Mouse (Mus musculus): ENCODE measurements around the gene Vwc2. TPM values are rescaled to one million over a fixed set of nuclear protein-coding genes. Genes with fewer than 3 reads are reported as not detected.

The Vwc2 gene
- total RNA-seq, 1 experiment from 2014 or later: not detected

DNA sequence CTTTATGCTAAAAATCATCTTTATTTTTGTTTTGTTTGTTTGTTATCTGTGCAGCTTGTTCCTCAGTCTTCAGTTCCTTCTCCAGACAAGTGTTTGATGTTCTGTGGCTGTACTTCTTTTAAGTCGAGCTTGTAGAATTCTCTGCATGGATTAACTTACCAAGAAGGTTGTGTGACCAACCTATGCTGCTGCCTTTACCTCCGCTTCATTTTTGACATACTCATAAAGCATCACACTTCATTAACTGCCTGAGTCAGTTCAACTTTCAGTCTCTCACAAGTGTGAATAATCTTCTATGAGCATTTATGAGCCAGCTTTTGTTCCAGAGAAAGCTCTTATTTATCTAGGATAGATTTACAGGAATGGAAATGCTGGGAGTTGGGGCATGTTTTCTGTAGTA lies 68.7 kb downstream of the Vwc2 start:
- ATAC-seq (replicated peaks; ENCODE audit: insufficient number of reproducible peaks, low FRiP score, low TSS enrichment, poor library complexity, severe bottlenecking): no peak

- ATAC-seq (replicated peaks; ENCODE audit: insufficient number of reproducible peaks, low FRiP score, low TSS enrichment, poor library complexity, severe bottlenecking): no peak
Measured at GRCm38 (mm10) chr11:11223162-11223561, 109.1 kb downstream of the Vwc2 start.

DNA sequence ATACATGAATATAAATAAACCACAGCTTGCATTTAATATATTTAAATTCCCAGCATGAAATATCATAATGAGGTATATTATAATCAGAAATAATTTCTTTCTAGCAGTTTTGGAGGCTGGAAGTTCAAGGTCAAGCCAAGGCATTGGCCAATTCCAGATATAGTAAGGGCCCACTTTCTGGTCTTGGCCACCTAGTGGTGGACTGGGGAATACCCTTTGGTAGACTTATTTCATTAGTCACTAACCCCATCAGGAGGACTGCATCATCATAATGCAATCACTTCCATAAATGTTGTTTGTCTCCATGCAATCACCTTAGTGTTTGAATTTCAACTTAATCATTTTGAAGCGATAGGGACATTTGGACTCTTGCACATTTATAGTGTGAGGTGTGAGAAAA lies 125.3 kb downstream of the Vwc2 start:
- ATAC-seq (replicated peaks; ENCODE audit: insufficient number of reproducible peaks, low FRiP score, low TSS enrichment, poor library complexity, severe bottlenecking): no peak

DNA sequence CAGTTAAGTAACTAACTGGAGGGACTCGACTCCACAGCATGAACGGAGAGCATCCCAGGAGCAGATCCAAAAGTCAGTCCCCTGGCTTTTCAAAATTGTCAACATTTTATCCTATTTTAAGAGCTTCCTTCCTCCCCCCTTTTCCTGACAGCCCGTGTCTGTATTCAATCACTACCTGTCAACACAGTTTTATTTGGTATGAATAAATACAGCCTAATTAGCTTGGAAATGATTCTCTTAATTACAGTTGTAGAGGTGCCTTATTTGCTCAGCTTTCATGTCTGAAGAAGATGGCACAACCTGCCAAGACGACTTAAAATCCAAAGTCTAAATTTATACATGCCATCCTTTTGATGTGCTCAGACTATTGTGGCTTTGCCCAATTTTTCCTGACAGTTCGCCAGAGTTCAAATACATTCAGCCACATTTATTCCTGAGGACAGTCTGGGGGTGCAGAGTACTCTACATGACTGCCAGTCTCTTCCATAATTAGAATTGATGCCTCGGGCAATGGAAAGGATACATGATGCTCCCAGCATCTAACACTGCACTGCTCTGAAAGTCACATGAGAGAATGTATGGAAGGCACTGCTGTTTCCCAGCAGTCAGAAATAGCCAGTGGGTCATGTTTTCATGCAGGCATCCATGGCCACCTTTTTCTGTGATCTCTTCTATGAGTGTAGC lies 128.8 kb downstream of the Vwc2 start:
- no peak for ATAC-seq (replicated peaks; ENCODE audit: insufficient number of reproducible peaks, low FRiP score, low TSS enrichment, poor library complexity, severe bottlenecking)

GRCm38 (mm10) chr11:11257348-11257747 lies 143.3 kb downstream of the Vwc2 start:
- ATAC-seq (replicated peaks; ENCODE audit: insufficient number of reproducible peaks, low FRiP score, low TSS enrichment, poor library complexity, severe bottlenecking): no peak

GRCm38 (mm10) chr11:11280128-11280527 lies 166.1 kb downstream of the Vwc2 start:
- no peak for ATAC-seq (replicated peaks; ENCODE audit: insufficient number of reproducible peaks, low FRiP score, low TSS enrichment, poor library complexity, severe bottlenecking)

DNA sequence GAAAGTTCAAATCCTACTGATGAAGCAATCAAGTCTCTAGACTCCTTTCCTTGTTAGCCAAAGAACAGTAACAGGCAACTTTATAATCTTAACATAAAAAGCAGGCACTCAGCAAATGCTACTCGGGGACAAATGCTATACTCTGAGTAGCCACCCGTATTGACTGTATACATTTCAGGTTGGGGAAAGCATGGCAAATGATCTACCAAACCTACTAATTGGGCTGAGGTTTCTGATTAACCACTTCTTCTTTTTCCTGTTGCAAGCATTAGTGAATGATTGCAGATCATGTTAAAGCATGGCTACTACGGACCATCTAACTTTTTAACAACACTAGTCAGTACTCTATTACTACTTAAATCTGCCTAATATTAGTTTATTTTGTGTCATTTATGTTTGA lies 169.5 kb downstream of the Vwc2 start:
- ATAC-seq (replicated peaks; ENCODE audit: insufficient number of reproducible peaks, low FRiP score, low TSS enrichment, poor library complexity, severe bottlenecking): no peak

Measured in monocyte, adult 5-6 weeks (primary cell).